Mouse (Mus musculus) cerebellum, adult 11-12 months (tissue): Measurements from ENCODE around the gene Nprl3.
A peak's percentile ranks its signal among the peaks of the same experiment; 100 is the strongest.

Experiments
- DNase-seq: peaks from one replicate; pipeline ENCODE4 v3.0.0; 2022

Gene Nprl3

DNA sequence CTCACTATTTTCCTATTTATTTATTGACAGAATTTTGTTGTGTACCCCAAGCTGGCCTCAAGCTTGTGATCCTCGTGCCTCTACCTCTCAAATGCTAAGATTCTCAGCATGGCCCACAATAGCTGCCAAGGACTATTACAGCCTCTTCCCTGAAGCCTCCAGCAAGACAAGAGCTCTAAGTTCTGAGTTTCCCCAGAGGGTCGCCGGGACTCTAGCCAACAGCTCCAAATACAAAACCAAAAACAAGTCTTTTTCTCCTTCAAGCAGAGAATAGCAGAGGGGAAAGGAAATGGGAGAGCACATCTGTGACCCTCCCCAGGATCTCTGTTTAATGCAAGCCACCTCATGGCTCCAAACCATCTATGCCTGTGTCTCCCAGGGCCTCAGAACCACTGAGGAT, 23.4 kb downstream of the Nprl3 start:
- DNase-seq, result no peak

DNA sequence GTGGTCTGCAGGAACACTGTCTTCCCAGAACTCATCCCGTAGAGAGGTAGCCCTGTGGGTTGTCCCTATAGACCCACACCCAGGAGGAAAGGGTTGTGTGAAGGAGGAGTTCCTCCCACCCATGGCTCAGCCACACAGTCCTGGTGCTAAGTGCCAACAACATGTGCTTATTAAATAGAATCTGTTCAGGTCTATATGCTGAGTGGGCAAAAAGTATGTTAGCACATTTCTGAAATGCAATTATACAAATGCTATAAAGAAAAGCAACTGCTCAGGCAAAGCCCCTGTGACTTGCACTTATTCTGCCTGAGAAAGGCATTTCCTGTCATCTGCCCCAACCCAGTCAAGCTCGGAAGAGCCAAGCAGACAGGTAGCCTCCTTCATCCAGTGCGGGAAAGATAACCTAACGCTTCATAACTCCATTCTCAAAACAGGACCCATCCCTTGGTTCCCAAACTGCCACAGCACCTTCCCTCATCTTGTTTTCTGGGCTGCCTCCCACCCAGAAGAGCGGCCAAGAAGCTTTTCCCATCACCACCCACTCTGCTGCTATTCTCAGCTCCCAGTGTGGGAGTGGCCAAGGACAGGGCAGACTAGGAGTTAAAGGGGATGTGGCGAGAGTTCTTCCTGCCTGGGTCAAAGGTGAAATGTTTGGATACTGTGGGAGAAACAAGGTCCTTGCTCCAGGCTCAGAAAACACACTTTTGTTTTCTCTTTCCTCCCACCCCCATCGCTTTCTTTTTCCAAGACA, 24.1 kb downstream of the Nprl3 start:
- DNase-seq, result no peak

DNA sequence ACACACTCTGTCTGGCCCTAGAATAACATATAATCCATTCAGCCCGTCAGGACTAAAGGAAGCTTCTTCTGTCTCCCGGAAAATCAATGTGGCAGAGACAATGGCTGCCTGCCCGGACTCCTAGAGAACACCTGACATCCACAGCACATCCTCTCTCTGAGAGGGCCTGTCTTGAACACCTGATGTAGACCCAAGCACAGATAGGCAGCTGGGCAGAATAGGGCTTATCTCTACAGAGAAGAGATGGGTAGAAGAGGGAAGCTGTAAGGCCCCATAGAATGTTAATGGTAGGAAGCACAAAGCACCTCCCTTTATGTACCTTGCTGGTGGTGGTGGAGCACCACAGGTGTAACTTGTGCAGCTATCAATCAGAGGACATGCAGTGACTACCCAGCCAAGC, 25.3 kb downstream of the Nprl3 start:
- DNase-seq, result no peak

DNA sequence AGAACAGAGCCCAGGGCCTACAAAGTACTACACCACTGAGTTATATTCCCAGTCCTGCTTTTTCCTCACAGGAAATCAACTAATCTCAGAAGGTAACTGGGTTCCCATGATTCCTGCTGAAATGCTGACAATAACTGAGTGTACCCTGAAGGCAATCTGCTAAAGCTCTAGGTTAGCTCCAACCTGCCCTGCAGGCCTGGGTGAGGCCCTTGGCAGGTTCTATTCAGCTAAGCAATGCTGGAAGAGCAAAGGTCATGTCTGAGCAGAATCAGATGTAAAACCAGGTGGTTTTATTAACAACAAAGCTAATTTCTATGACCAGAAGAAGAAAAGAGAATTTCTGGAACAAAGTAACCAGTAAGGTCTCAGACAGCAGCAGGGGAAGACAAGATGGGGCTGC, 26.1 kb downstream of the Nprl3 start:
- no peak for DNase-seq

DNA sequence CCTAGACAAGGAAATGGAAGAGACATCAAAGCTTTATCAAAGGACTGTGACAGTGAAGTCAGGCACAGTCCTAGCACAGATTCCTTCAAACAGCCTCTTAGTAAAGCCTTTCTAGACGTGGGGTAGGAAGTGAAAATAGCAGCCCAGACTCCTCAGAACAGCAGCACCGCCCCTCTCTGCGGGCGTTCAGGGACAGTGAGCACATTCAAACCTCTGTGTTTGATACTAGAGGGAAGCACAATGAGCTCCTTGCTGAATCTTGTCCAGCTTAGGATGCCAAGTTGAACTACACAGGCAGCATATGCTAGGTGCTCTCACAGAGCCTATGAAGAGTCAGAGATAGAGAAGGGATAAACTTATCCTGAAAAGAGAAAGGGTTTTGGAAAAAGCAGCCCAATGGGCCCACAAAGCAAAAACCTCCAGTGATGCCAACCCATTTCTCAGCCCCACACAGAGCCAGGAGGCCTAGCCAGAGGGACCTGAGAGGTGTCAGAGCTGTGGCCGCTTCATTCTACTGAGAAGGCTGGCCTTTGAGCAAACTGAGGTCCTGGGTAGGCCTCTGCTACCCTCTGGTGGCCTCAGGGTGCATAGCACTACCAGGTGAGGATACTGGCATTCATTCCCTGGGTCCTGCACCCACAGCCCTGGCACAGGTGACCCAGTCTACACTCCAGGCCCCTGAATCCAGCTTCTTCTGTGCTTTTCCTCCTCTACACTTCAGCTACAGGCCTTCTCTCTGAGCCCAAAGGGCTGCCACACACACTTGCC, 29.2 kb downstream of the Nprl3 start:
- peak; percentile 80 for DNase-seq

DNA sequence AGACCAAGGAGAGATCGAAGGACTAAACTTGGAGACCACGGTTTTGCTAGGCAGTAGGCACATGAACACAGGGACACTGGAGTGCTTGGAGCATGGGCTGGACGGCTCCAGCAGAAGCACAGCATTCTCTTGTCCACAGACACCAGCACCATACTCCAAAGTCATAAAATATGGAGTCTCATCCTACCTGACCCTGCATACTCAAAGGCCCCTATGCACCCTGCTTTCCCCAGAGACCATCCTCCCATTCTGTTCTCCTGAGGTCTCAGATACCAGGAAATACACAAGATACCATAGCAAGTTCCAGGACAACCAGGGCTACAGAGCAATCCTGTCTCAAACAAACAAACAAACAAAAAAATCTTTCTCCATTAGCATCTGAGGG, 30.1 kb downstream of the Nprl3 start:
- DNase-seq, result no peak

DNA sequence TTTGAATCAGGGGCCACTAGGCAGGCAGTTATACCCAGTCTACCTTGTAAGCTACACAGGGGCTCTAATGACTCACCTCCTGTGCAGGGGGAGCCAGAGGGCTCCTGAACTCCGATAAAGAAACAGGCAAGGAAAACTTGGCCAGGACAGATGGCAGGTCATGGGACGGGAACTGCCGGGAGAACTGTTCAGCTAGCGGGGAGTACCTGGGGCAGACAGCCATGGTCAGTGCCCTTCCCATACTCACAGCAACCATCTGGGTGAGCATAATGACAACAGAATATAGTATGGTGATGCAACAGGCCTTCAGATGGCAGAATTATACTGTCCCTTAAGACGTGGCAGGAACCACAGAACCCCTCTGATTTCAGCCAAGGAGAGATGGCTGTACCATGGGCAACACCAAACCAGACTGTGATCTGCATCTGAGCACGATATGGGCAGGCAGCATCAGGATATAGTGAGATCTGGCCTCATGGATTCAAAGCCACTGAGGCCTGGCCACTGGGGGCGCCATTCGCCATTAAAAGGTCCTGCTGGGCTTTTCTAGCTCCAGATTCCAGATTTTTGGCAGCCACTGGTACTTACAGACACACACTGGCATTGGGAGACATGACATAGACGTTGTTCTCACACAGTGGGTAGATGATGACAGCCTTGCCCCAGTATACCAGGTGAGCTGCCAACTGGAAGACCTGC, 30.6 kb downstream of the Nprl3 start:
- DNase-seq, result peak; percentile 78

DNA sequence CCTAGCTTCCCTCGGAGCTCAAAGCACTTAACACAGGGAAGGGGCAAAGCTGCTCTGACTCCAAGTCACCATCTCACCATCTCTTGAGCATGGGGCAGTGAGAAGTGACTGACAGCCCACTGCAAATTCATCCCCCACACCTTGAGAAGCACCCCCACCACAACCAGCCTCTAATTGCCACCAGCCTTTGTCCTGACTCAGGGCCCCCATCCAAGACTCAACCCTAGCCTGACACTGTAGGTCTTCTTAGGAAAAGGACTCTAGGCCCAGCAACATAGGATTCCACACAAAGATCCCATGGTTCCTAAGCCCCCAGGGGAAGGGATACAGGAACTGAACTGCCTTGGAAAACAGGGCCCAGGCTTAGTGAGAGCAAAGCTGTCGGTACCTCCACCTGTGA, 31.4 kb downstream of the Nprl3 start:
- DNase-seq, result peak; percentile 44

DNA sequence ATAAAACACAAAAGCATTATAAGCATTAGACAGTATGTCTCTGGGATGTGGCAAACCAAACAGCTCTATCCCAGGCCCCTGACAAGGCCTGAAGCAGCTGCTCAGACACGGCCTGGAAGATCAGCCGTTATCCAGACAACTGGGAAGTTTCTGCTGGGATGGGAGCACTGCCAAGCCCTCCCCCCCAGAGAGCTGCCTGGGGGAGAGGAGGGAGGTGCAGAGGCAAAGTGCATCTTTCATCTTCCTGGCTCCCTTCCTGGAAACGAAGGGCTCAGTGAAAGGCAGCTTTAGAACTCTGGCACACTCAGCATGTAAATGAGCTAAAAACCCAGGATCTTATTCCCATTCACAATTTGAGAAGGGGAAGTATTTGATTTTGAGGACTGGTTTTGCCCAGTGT, 31.9 kb downstream of the Nprl3 start:
- DNase-seq, result peak; percentile 66

DNA sequence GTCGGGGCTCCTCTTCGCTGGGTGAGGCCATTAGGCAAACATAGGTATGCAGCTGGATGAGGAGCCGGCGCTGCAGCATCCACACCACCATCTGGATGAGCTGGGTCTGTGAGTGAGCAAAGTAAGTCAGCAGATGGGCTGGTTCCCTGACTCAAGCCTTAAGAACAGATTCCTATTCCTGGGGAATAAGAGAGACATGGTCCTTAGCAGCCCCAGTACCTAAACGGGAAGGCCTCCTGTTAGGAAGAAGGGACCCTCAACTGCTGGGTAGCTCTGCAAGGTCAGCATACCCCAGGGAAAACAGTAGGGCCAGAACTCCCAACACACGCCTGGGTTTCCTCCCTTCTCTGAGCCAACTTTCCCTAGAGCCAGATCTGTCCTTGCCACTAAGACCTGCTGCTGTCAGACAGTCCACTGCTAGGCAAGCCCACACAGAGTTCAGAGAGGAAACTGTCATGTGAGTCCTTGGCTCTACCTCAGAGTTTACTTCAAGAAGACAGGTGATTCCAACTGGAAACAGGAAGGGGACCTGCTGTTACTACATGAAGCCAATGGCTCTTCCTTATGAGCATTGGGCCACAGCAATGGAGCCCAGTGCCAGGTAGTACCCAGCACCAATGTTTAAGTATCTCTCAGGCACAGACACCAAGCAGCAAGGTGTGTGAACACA, 32.6 kb downstream of the Nprl3 start:
- peak; percentile 30 for DNase-seq

DNA sequence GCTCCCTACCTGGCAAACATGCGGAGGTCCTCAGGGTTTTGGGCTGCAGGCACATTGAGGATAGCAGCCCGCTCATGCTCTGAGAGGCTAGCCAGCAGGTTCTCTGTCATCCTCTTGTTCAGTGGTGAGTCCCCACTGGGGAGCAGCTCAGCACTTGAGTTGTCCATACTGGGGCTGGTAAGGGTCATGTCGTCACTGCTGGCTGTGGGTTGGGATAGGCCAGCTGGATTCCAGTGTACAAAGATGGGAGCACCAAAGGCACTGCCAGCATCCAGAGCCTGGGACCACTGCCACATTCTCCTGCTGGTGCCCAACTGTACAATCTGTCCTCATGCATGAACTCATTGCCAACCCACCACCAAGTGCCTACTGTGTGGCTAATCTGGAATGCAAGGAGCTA, 33.6 kb downstream of the Nprl3 start:
- peak; percentile 68 for DNase-seq

DNA sequence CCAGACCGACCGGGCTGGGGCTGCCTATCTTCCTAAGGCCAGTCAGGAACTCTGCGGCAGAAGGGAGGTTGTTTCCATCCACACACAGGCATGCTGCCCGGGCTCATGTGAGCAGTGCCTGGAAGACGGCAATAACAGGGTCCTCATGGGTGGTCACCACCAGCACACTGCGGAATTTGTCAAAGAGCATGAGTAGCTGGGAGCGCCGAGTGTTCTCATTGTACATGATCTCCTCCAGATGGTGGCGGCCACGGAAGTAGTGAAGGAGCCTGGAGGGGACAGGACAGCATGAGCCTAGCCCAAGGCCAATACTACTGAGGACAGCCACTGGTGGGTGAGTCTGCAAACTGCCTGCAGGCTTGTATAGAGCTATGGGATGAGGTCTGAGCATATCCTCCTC, 34.7 kb downstream of the Nprl3 start:
- DNase-seq, result peak; percentile 54

DNA sequence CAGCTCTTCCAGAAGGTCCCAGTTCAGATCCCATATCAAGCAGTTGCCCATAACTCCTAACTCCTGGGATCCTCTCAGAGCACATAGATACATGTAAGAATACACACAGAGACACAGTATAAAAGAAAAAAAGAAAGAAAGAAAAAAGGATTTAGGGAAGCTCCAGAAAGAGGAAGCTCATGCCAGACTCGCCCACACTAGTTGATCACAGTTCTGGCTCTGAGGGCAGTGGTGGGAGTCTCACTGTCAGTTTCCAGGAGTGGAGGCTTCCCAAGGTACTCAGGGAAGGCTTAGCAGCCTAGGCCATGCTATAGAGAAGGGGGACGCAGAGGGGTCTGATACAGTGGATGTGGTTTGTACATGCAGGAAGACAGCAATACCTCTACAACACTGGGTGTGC, 36.4 kb downstream of the Nprl3 start:
- no peak for DNase-seq

DNA sequence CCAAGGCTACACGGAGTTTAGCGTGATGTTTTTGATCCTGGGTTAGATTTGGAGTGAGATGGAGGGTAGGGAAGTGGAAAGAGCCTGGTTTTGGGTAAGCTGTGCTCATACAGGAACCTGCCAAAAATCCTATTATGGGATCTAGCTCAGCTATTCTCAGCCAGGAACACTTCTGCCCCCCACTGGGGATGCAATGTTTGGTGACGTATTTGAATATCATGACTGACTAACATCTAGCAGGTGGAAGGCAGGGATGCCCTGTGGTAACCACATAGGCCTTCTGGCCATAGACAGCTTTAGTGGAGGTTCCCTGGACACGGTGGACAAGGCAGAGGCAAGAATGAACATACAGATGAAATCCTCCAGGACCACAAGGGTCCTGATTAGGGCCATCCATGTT, 37.3 kb downstream of the Nprl3 start:
- peak; percentile 67 for DNase-seq

DNA sequence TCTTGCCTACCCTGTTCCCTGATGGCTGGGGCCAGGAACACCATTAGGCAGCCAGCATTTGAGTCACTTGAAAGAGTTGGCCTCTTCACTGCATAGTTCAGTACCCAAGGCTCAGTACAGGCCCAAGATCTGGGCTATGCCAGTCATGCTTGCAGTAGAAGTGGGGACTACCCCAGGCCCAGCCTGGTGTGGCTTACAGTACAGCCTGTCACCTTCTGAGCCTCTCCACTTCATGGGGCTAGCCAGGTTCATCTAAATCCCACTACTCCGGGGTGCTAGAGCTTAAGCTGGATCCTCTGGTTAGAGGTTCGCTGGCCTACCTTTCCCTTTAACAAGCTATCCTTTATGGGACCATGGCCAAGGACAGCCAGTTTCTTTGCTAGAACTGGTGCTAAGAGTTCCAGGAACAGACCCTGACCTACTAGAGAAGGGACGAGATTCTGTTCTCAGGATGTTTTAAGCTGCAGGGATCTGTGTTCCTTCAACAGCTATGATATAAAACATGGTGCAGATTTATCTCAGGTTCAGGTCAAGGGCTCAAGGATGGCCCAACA, 39.1 kb downstream of the Nprl3 start:
- DNase-seq, result peak; percentile 40

DNA sequence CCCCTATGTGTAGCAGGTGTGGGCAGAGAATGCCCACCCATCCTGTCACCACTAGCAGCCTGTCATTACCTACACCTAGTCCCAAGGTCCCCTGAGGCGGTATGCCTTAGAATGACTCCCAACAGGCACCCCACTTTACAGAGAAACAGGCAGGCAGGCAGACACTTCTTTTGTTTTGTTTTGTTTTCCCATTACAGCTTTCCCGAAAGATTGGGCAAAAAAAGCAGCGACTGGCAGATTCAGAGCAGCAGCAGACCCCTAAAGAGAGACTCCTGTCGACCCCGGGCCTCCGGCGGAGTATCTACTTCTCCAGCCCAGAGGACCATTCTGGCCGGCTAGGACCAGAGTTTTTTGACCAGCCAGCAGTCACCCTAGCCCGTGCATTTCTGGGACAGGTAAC, 40.0 kb downstream of the Nprl3 start:
- DNase-seq, result no peak

DNA sequence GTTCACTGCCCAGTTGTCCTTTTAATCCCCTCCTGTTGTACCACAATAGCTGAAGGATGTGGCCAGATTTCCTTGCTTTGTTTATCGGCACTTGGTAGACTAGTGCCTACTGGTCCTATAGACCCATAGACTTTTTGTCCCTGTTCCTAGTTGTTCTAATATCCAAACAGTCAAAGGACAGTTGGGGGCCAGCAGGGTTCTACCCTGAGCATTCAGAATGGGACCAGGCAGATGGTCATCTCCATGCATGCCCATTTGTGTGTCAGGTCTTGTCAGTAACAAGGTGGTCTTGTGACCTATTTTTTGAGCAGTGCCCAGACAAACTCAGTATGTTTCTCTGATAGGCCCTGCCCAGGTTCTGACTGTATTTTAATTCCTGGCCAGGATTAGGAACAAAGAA, 40.5 kb downstream of the Nprl3 start:
- DNase-seq, result peak; percentile 73

DNA sequence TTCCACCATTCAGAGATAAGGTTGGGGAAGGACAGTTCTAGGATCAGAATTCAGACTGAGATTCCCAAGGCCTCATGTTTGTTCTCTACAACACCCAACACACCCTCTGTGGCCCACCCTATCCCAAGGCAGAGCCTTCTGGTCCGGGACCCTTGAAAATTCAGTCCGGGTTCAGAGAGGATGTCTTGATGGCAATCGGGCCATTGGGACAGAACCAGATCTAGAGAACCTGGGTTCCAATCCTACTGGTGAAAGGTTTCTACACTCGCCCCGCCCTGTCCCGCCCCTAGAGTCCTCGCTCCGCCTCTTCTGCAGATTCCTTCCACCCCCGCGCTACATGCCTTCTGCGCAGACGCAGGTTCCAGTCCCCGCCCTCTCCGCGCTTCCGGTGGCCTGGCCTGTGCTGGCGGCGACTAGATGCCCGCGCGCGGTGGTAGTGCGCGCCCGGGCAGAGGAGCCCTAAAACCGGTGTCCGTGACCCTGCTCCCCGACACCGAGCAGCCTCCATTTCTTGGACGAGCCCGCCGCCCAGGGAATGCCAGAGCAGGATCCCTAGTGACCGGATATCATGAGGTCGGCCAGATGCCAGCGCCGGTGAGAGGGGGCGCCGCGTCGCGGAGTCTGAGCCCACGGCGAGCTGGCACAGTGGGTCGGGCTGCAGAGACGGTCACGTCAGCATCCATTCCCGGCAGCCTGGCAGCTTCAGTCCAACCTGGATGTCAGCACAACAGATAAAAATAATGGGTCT, 41.2 kb downstream of the Nprl3 start, which contains the start of gene Mpg:
Gene Mpg (plus strand): TSS at position 382 of the 748 bp plus-strand sequence.
- DNase-seq, result peak; percentile 91

DNA sequence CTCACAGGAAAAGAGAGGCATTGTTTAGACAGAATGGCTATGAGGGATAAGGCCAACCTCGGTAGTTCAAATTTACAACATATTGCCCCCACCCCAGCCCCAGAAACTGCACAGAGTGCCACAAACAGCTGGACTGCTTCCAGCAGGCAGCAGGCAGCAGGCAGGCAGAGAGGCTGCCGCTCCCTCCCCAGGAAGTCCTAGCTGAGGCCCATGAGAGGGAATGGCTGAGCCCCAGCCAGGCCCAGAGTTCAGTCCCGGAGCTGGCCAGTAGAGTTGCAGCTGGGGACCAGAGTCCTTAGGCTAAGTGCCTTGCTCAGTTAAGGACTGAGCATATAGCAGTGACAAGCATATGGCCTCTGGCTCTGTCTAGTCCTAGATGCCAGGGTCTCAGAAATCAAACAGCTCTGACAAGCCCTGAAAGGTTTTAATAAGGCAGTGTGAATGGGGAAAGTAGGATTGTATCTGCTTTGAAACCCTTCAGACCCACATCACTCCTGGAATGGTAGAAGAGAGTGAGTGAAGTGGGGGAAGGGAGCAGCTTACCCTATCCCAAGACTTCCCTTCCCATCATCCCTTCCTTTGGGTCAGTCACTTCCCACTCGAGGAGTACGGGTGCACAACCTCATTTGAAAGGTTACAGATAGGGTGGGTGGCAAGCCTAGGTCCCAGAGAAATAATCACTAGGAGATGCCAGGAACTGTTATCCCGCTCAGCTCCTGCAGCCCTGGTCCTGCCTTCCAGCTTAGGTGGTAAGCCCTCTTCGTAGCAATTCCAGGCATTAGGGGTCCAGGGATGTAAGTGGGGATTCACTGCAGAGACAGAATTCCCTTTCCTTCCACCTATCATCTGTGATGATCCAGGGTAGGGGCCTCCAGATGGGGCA, 42.0 kb downstream of the Nprl3 start:
- peak; percentile 58 for DNase-seq

DNA sequence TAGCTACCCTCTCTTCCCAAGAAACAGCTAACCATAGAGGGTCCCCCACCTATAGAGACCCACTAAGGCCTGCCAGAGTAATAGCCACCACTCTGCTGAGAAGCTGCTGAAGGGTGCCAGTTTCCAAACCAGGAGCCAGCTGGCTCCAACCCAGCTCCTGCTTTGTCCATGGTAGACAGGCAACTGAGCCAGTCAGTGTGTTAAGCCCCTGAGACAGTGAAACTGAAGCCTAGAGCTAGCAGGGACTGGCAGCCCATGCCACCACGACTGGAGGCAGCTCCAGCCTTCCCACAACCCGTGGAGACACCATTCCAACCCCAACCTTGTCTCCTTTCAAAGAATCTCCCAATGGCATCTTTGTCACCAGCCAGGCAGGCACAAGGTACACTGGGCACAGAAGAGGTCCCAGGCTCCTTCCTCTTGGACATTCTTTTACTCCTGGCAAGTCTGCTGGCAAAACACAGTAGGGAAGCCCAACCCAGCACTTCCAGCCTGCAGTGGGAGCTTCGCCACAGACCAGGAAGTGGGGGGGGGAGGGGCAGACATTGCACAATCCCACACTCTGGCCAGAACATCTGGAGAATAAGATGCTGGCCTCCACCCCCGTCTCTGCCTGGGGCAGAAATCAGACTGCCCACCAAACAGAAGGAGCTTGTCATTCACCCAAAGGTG, 42.9 kb downstream of the Nprl3 start:
- peak; percentile 67 for DNase-seq
